Mouse (Mus musculus) kidney, postnatal 10 days (tissue): ENCODE measurements around the gene Kirrel3.

ENCODE experiments used
- DNase-seq: peaks from one replicate; pipeline ENCODE4 v3.0.0; 2021; ENCODE audit warnings: mixed read lengths

Gene Kirrel3

GRCm38 (mm10) chr9:34485759-34486431 is at the start of gene Kirrel3:
Gene Kirrel3 (plus strand): TSS chr9:34485894.
- DNase-seq, result peak; percentile 79

- no peak for DNase-seq
Observed at GRCm38 (mm10) chr9:34440721-34441120, 45.0 kb upstream of the Kirrel3 start.

DNA sequence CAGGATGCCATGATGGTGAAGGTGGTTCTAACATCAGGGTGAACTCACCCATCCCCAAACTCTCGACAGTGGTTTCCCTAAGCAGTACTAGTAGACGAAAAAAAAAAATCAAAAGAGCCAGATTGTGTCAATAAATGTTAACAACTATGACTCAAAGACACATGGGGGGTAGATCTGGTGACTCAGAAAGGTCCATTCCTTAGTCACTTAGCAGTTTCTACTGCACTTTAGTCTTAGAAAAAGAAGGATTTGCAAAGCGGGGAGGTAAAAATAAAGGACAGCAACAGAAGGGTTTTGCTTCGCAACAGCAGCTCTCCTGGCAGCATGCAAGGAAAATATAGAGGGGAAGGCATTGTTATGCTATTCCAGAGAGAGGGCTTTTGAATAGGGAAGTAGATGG is 41.7 kb upstream of the Kirrel3 start:
- DNase-seq, result no peak

DNA sequence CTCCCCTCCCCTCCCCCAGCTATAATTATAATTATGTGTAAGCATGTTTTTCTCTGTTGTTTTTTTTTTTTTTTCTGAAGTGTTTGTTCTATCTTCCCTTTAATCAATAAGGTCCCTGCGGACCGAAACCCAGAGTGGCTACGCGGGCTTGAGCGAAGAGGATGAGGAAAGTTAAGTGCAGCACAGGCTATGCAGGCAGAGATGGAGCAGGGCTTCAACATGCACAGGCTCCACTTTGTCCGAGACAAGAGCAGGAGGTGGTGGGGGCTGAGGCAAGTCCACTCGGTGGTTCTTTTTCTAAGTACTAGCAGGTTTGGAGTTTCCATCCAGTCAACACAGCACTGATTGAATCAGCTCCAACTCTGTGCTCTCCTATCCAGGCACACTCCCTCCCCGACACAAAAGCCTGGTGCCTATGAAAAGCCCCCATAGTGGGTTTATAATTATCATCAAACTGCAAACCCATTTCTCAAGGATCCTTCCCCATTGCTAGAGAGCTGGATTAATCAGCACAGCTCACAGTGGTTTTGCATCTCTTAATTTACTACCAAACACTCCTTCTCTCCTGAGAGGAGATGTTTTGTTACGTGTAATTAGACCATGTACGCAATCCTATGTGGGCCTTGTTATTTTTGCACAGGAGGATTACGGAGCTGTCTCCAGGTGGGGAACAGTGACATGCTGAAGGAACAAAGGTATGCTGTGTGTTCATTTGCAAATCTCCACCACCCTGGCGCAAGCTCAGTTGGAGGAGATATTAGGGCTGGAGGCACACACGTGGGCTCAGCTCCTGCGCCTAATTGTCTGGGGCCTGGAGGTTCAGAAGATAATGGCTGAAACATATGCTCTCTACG is 39.0 kb upstream of the Kirrel3 start:
- no peak for DNase-seq

DNA sequence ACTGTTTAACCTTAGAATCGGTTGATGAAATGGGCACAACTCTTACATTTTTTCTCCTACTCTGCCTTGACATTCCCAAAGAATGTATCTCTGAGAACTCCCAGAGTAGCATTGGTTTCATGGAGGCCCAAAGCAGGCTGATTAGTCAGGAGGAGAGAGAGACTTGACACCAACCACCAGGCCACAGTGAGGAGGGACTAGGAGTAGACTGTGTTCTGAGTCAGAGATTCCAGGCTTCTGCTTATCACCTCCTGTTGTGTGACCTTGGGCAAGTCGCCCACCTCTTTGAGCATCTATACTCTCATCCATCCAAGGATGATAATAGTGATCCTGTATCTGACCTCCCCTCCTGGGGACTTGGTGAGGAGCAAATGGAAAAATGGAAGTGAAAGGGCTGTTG is 38.0 kb upstream of the Kirrel3 start:
- DNase-seq, result no peak

GRCm38 (mm10) chr9:34448467-34448866 is 37.2 kb upstream of the Kirrel3 start:
- DNase-seq, result no peak

GRCm38 (mm10) chr9:34458189-34458588 is 27.5 kb upstream of the Kirrel3 start:
- DNase-seq, result no peak

- DNase-seq, result no peak
Observed at GRCm38 (mm10) chr9:34459968-34460367, 25.7 kb upstream of the Kirrel3 start.

GRCm38 (mm10) chr9:34463666-34464065 is 22.0 kb upstream of the Kirrel3 start:
- DNase-seq, result peak; percentile 54

DNA sequence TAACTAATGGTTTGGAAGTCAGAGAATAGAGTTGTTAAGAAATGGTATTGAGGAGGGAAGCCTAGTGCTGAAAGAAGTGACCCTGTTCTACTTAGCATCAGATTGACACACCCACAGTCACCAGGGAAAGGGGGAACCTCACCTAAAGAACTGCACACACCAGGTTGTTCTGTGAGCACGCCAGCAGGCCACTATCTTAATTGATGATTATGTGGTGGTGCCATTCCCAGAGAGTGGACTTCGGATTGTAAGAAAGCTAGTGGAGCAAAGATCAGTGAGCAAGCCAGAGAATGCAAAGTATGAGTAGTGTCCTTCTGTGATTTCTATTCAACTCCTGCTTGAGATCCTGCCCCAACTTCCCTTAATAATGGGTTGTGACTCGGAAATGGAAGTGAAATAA is 19.6 kb upstream of the Kirrel3 start:
- DNase-seq, result no peak

DNA sequence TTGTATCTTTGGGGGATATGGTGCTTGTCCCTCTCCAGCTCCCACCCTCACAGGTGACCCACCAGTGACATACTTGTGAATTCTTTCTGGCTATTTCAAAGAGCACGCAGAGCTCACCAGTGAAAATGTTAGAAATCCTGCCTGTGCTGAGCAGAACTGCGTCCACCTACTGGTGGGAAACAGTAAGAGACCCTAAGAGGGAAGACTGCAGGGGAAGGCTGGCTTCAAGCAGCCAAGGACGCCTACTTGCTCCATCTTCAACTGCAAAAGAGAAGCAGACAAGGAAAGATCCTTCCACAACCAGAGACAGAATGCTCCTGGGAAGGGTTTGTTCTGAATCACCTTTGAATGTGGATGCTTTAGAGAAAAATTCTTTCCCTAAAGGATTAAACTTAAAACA is 16.5 kb upstream of the Kirrel3 start:
- DNase-seq, result no peak

DNA sequence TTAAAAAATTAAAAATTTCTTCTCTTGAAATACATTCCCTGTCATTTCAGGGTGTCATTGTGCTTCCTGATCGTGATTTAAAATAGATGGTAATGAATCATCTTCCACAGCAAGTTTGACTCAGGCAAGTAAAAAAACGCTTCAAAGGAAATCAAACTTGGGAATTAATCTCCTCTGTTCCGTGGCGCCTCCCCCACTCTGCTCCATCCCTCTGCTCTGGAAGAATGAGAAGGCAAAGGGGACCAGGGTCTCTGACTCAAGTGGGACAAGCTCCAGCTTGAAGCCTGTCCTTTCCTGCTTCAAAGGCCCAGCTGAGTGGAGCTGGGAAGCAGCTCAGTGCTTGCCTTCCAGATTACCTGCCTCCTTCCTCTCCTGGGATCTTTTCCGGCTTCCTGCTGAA is 9.5 kb upstream of the Kirrel3 start:
- peak; percentile 11 for DNase-seq

- no peak for DNase-seq
Observed at GRCm38 (mm10) chr9:34478494-34478893, 7.2 kb upstream of the Kirrel3 start.

- DNase-seq, result no peak
Observed at GRCm38 (mm10) chr9:34483236-34483635, 2.5 kb upstream of the Kirrel3 start.

DNA sequence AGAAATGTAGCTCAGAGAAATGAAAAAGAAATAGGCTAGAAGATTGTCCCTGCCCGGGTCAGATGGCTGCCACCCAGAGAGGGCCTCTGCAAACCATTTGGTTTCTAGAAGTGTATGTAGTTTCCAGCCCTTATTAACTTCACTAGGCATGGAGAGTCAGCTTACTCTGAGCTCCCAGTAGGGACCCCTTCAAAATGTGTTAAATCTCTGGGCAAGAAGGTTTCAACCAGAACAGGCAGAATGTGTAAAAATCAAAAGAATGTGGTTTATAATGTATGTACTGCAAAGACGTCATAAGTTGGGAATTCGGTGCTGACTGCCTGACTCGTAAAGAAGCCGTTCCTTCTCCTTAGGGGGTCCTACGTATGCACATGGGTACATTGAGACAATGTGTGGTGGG is 1.0 kb upstream of the Kirrel3 start:
- no peak for DNase-seq

DNA sequence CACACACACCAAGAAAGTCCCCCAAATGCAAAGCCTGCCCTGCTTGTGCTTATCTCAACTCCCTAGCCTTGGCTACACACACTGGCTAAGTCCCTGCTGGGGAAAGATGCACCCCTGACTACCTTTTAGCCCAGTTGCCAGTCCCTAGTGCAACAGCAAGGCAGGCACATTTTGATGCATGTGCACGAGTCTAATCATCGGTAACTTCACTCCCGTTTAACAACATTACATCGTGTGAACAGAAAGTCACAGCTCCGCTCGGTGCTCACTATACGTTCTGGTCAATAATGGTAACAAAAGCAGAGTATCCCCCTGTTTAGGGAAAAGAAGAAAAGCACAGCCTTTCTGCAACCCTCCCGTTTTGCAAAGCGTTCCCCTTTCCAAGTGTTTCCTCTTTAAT is 2.6 kb downstream of the Kirrel3 start:
- no peak for DNase-seq

- DNase-seq, result peak; percentile 66
Observed at GRCm38 (mm10) chr9:34488700-34489315, 3.1 kb downstream of the Kirrel3 start.

GRCm38 (mm10) chr9:34489316-34489710 is 3.6 kb downstream of the Kirrel3 start:
- DNase-seq, result no peak

- DNase-seq, result no peak
Observed at GRCm38 (mm10) chr9:34489760-34490159, 4.1 kb downstream of the Kirrel3 start.

DNA sequence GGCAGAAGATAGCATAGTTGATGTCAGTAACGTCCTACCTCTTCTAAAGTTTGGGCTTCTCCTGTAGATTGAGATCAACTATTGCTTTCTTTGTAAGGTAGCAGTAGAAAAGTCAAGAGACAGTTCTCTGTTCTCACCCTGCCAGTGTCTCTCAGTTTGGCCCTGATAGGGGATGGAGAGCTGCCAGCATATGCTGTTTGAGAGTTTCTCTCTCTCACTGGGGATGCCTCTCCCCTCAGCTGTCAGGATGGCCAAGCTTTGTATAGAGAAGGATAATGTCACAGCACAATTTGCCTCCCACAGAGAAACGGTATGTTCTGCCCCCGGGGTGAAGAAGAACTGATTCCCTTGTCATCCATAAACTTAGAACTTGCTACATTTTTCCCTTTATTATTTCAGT is 6.4 kb downstream of the Kirrel3 start:
- DNase-seq, result no peak

DNA sequence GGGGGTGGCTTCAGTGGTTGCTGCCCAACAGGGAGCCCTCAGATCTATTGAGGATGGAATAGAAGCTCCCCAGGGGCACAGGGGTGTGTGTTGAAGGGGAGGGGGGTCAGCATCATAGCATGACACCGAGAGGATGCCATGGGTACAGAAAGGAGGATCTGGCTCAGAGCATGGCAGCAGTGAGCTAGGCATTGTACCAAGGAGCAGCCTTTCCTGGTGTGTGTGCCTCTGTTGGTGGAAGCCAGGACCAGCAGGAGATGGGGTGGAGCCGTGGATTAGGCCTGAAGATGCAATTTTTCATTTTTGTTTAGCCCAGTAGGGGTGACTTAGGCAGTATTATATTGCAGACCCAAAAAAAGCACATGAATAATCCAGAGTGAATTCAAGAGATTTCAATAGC is 7.9 kb downstream of the Kirrel3 start:
- DNase-seq, result no peak

DNA sequence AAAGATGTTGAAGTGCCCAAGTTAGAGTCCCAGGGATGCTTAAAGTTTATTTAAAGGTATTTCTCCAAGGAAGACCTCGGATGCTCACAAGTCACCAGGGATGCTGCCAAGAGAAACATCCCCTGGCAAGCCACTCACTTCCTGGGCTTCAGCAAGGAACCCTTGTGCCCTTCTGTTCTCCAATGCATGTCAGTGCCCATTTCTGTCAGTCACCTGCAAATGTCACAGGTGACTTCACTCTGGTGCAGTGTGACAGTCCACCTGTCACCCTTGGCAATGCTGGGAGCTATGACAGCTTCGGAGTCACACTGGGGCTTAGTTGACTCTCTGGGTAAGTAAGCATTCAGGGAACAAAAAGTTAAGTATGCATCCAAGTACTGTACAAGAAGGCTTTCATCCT is 12.4 kb downstream of the Kirrel3 start:
- no peak for DNase-seq

GRCm38 (mm10) chr9:34498651-34499050 is 13.0 kb downstream of the Kirrel3 start:
- DNase-seq, result peak; percentile 92

DNA sequence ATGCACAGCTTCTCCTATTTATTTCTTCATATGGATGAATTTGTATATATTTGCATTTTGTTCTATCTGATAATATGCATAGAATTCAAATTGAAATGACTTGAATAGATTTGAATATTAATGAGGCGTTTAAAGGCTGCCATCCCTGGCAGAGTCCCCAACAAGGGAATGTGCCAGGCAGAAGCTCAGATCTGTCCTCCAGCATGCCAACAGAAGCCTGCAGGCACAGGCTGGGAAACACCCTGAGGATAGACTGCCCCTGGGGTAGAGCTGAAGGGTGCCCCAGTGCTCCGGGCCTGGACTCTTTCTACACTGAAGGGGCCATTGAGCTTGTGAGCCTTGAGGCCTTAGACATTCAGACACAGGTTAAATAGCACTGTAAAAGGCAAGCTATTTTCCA is 21.5 kb downstream of the Kirrel3 start:
- DNase-seq, result no peak
